Mouse (Mus musculus) limb, embryonic 15.5 days (tissue): ENCODE results near the gene Klkb1. TPM values are rescaled to one million over a fixed set of nuclear protein-coding genes. Genes with fewer than 3 reads are reported as not detected.
"Not testable (repeated sequence)": the region's sequence is repeated elsewhere in the genome, so short reads cannot be mapped to it uniquely, and the experiment has no call there.

Experiments used
- ATAC-seq: fragments of 200-750 bp; cut with Nextera tagmentation; 2 replicates; pipeline ENCODE4 v1.8.0; 2017; ENCODE audit warnings: low read depth, moderate TSS enrichment; ENCODE audit not compliant: insufficient number of reproducible peaks, low FRiP score, low TSS enrichment
- H3K27ac ChIP-seq: fragments of 300-500 bp; sonication (generic); 2 replicates; pipeline ENCODE4 v1.5.1; 2015; ENCODE audit warnings: moderate library complexity, mild to moderate bottlenecking, inconsistent platforms
- H3K27me3 ChIP-seq: fragments of 300-500 bp; sonication (generic); 2 replicates; pipeline ENCODE4 v1.6.1; 2015; ENCODE audit warnings: inconsistent platforms
- H3K36me3 ChIP-seq: fragments of 300-500 bp; sonication (generic); 2 replicates; pipeline ENCODE4 v1.6.1; 2015; ENCODE audit warnings: inconsistent platforms
- H3K4me1 ChIP-seq: fragments of 300-500 bp; sonication (generic); 2 replicates; pipeline ENCODE4 v1.6.1; 2015; ENCODE audit warnings: inconsistent platforms
- H3K4me2 ChIP-seq: fragments of 300-500 bp; sonication (generic); 2 replicates; pipeline ENCODE4 v1.6.1; 2015; ENCODE audit warnings: mild to moderate bottlenecking, inconsistent platforms
- H3K4me3 ChIP-seq: fragments of 300-500 bp; sonication (generic); 2 replicates; pipeline ENCODE4 v1.5.1; 2015; ENCODE audit warnings: mild to moderate bottlenecking, inconsistent platforms
- H3K9ac ChIP-seq: fragments of 300-500 bp; sonication (generic); 2 replicates; pipeline ENCODE4 v1.6.1; 2015; ENCODE audit warnings: inconsistent platforms
- H3K9me3 ChIP-seq: fragments of 300-500 bp; sonication (generic); 2 replicates; pipeline ENCODE4 v1.6.1; 2016; ENCODE audit warnings: inconsistent platforms
- WGBS: fragments of 180-500 bp; shearing (Covaris S2); methylation state at CpG from one replicate; pipeline ENCODE4 v1.1.7; 2015; 5-methylcytosine and 5-hydroxymethylcytosine counted together
- polyA plus RNA-seq: library from polyadenylated mRNA; unstranded; fragments of >200 nt; fragmentation: Nextera tagmentation; extraction: Ambion mirVana; gene quantifications from 2 replicates; pipeline ENCODE4 v1.2.1, GENCODE M21; 2015

The Klkb1 gene
- not detected in 2 replicates for polyA plus RNA-seq

- no peaks in the 10 kb centered on the region for H3K36me3 ChIP-seq
- H3K9ac ChIP-seq, result no peak within 1 kb of the TSS
- no peak for ATAC-seq
- WGBS, result 89% methylated on average over 7 of the region's 7 CpGs
- H3K4me1 ChIP-seq, result no peaks in the 10 kb centered on the region
- H3K9me3 ChIP-seq, result no peaks in the 10 kb centered on the region
- H3K27ac ChIP-seq, result no peak within 1 kb of the TSS
- H3K4me3 ChIP-seq, result no peak within 1 kb of the TSS
- H3K4me2 ChIP-seq, result no peak within 1 kb of the TSS
- no peaks in the 10 kb centered on the region for H3K27me3 ChIP-seq
Measured at GRCm38 (mm10) chr8:45294687-45295086, at the start of gene Klkb1. Gene Klkb1 (minus strand): TSS chr8:45294859.

- Histone ChIP-seq H3K4me1 (no peaks in the 10 kb centered on the region), H3K9me3 (no peaks in the 10 kb centered on the region), H3K27me3 (no peaks in the 10 kb centered on the region), H3K27ac (no peak overlapping the region), H3K4me3 (no peak overlapping the region), H3K36me3 (peaks cover 46% of the 10 kb centered on the region), H3K9ac (no peak overlapping the region), H3K4me2 (no peak overlapping the region)
- 89% methylated on average over 8 of the region's 8 CpGs for WGBS
- ATAC-seq, result no peak
Measured at GRCm38 (mm10) chr8:45344298-45344697, 49.6 kb upstream of the Klkb1 start.

DNA sequence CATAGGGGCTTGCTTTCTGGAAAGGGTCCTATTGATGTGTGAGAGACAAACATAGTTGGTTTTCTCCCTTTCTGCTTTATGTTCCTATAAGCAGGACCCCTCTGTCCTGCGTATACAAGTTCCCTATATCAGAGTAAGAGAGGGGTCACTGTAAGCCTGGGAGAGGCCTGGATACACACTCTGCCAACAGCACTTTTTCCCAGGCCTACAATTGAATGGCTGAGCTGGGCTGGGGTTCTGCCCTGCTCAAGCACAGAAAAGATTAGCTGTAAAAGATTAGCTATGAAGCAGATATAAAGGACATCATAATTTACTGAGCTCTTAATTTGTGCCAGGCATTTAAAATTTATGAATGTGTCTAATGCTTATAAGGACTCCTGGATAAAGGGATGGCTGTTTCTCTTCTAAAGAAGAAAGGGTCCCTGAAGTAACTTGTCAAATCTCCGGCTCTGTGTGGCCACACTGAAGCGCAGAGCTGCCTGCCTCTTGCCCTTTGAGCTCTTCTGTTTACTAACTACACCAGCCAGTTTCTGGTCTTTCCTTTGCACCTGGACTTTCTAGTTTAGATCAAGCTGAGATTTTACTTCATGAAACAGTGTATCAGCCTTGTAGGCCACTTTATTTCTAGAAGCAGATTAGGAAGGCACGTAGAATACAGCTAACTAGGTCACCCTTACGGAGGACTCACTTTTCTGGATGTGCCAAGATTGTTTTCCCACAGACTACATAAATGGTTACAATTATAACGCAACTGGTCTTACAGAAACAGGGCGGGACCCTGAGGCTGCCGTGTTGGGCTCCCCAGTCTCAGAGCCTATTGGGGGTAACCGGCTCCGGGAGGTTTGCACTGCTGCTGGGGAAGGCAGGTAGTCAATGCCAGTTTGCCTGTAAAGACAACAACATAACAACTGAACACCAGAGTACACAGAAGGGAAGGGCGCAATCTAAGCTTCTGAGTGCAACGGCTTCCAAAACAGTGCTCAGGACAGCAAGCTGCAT, 47.3 kb upstream of the Klkb1 start:
- H3K4me3 ChIP-seq, result no peak overlapping the region

GRCm38 (mm10) chr8:45333493-45333892, 38.8 kb upstream of the Klkb1 start:
- 0 out of 2 replicates have a peak overlapping the region, but pooled peaks have one; percentile 1 for H3K9ac ChIP-seq
- WGBS, result 3% methylated on average over 8 of the region's 8 CpGs

More for the DNA sequence above, 47.3 kb upstream of the Klkb1 start:
- Histone ChIP-seq H3K9me3 (no peaks in the 10 kb centered on the region), H3K27me3 (no peaks in the 10 kb centered on the region), H3K4me2 (no peak overlapping the region), H3K27ac (no peak overlapping the region), H3K4me1 (no peaks in the 10 kb centered on the region), H3K9ac (no peak overlapping the region), H3K36me3 (peaks cover 40% of the 10 kb centered on the region)
- no peak for ATAC-seq
- WGBS, result 87% methylated on average over 12 of the region's 12 CpGs

GRCm38 (mm10) chr8:45332685-45333409, 38.2 kb upstream of the Klkb1 start, which contains the start of gene Cyp4v3:
Gene Cyp4v3 (minus strand): TSS chr8:45333216.
- Histone ChIP-seq H3K36me3 (no peaks in the 10 kb centered on the region), H3K9me3 (no peaks in the 10 kb centered on the region), H3K4me2 (peak within 1 kb of the TSS; percentile 78), H3K27me3 (no peaks in the 10 kb centered on the region), H3K27ac (no peak within 1 kb of the TSS), H3K4me1 (peaks cover 10% of the 10 kb centered on the region; the same call in 1 of the 2 replicates), H3K4me3 (peak within 1 kb of the TSS; percentile 50), H3K9ac (peak within 1 kb of the TSS; percentile 1; the same call in 1 of the 2 replicates)
- ATAC-seq, result peak; percentile 44; the same call in 1 of the 2 replicates
- under 1% methylated on average over 42 of the region's 44 CpGs for WGBS

More at GRCm38 (mm10) chr8:45333493-45333892, 38.8 kb upstream of the Klkb1 start:
- Histone ChIP-seq H3K4me3 (peak overlapping the region; percentile 50), H3K9me3 (no peaks in the 10 kb centered on the region), H3K36me3 (no peaks in the 10 kb centered on the region), H3K27ac (no peak overlapping the region), H3K4me1 (peaks cover 10% of the 10 kb centered on the region; the same call in 1 of the 2 replicates), H3K4me2 (peak overlapping the region; percentile 78), H3K27me3 (no peaks in the 10 kb centered on the region)
- no peak for ATAC-seq

GRCm38 (mm10) chr8:45330856-45331255, 36.2 kb upstream of the Klkb1 start:
- Histone ChIP-seq H3K4me3 (no peak overlapping the region), H3K4me1 (peaks cover 10% of the 10 kb centered on the region; the same call in 1 of the 2 replicates), H3K36me3 (no peaks in the 10 kb centered on the region), H3K9ac (no peak overlapping the region), H3K27ac (no peak overlapping the region), H3K9me3 (no peaks in the 10 kb centered on the region), H3K4me2 (no peak overlapping the region), H3K27me3 (no peaks in the 10 kb centered on the region)
- ATAC-seq, result no peak
- 75% methylated on average over 3 of the region's 3 CpGs for WGBS

GRCm38 (mm10) chr8:45329206-45329980, 34.7 kb upstream of the Klkb1 start:
- no peak overlapping the region for H3K9ac ChIP-seq
- H3K27ac ChIP-seq, result no peak overlapping the region

GRCm38 (mm10) chr8:45327076-45327475, 32.4 kb upstream of the Klkb1 start:
- ATAC-seq, result not testable (repeated sequence)

More at GRCm38 (mm10) chr8:45329206-45329980, 34.7 kb upstream of the Klkb1 start:
- ATAC-seq, result no peak
- peaks cover 10% of the 10 kb centered on the region; the same call in 1 of the 2 replicates for H3K4me1 ChIP-seq
- H3K4me2 ChIP-seq, result no peak overlapping the region
- H3K9me3 ChIP-seq, result no peaks in the 10 kb centered on the region
- no peak overlapping the region for H3K4me3 ChIP-seq
- no peaks in the 10 kb centered on the region for H3K36me3 ChIP-seq
- H3K27me3 ChIP-seq, result no peaks in the 10 kb centered on the region
- 91% methylated on average over 6 of the region's 6 CpGs for WGBS

GRCm38 (mm10) chr8:45324151-45324550, 29.5 kb upstream of the Klkb1 start:
- WGBS, result 84% methylated on average over 4 of the region's 4 CpGs

More at GRCm38 (mm10) chr8:45327076-45327475, 32.4 kb upstream of the Klkb1 start:
- H3K27me3 ChIP-seq, H3K36me3 ChIP-seq, H3K27ac ChIP-seq, H3K4me3 ChIP-seq, H3K9me3 ChIP-seq, H3K4me2 ChIP-seq, H3K4me1 ChIP-seq, H3K9ac ChIP-seq: not testable (repeated sequence)

DNA sequence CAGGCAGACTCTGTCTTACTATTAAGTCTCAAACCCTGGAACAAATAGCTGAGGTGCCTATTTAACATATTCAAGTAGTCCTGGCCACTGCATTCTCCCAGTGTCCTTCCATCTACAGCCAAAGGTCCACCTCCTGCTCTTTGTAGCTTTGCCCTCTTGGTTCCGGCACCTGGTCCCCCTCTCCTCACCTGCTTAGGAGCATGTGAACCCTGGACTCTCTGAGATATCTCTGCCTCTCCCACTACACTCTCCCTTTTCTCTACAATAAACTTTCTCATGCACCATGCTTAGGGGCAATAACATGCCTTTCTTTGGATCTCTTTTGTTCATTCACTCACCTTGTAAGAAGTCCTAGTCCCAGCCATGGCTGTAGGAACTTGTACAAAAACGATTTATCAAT, 26.7 kb upstream of the Klkb1 start:
- Histone ChIP-seq H3K27ac (no peak overlapping the region), H3K9ac (no peak overlapping the region)
- 84% methylated on average over 2 of the region's 2 CpGs for WGBS

More at GRCm38 (mm10) chr8:45324151-45324550, 29.5 kb upstream of the Klkb1 start:
- Histone ChIP-seq H3K9me3 (no peaks in the 10 kb centered on the region), H3K4me1 (no peaks in the 10 kb centered on the region), H3K36me3 (no peaks in the 10 kb centered on the region), H3K4me3 (no peak overlapping the region), H3K27me3 (no peaks in the 10 kb centered on the region), H3K9ac (no peak overlapping the region), H3K27ac (no peak overlapping the region), H3K4me2 (no peak overlapping the region)
- ATAC-seq, result no peak

DNA sequence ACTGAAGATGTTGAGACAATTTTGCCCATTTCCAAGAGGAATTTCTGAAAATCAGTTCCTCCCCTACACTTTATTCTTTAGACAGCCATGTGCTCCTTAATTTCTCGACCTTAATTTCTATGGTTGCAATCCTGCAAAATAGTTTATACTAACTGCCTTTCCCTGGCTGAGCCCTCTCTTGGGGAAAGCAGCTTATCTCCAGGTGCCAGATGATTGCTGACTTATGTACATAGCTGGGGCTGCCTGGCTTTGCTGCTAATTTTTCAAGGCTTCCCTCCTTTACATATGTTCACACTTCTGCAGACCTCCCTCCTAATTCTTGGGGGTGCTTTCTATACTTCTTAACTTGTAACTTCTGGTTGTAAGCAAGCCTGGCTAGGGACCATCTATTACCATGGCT, 26.3 kb upstream of the Klkb1 start:
- H3K4me2 ChIP-seq, result no peak overlapping the region
- H3K9ac ChIP-seq, result no peak overlapping the region
- H3K36me3 ChIP-seq, result no peaks in the 10 kb centered on the region
- no peaks in the 10 kb centered on the region for H3K4me1 ChIP-seq
- H3K9me3 ChIP-seq, result no peaks in the 10 kb centered on the region
- no peak for ATAC-seq
- no peak overlapping the region for H3K4me3 ChIP-seq
- 53% methylated on average over 1 of the region's 1 CpGs for WGBS
- no peak overlapping the region for H3K27ac ChIP-seq
- no peaks in the 10 kb centered on the region for H3K27me3 ChIP-seq

More for the DNA sequence above, 26.7 kb upstream of the Klkb1 start:
- Histone ChIP-seq H3K4me1 (no peaks in the 10 kb centered on the region), H3K9me3 (no peaks in the 10 kb centered on the region), H3K36me3 (no peaks in the 10 kb centered on the region), H3K27me3 (no peaks in the 10 kb centered on the region), H3K4me3 (no peak overlapping the region), H3K4me2 (no peak overlapping the region)
- ATAC-seq, result no peak
